Mouse (Mus musculus) naive thymus-derived CD4-positive, alpha-beta T cell, adult 2 months (primary cell): ENCODE measurements around the gene Dhx9.
"Not testable (repeated sequence)": the region's sequence is repeated elsewhere in the genome, so short reads cannot be mapped to it uniquely, and the experiment has no call there.

Experiments used
- DNase-seq: peaks from one replicate; pipeline ENCODE4 v3.0.0-alpha.2; 2011; ENCODE audit warnings: low read depth

The Dhx9 gene

DNA sequence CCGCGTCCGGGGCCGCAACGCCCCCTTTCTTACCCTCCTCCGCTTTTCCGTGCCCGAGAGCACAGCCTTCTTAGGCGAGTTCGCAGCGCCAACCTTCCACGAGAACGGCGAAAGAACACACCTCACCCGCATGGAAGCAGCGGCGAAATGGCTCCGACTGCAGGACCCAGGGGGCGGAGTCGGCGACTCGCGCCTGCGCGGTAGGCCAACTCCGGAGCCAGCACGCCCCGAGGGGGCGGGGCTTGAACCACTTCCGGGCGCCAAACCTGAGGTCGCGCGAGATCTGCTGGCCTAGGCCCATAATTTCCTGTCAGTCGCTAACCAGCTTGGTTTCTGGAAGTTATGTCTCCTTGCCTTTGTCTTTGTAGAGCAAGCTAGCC is at the start of gene Dhx9:
Gene Dhx9 (minus strand): TSS at position 161 of the 380 bp plus-strand sequence.
- peak; percentile 99 for DNase-seq

DNA sequence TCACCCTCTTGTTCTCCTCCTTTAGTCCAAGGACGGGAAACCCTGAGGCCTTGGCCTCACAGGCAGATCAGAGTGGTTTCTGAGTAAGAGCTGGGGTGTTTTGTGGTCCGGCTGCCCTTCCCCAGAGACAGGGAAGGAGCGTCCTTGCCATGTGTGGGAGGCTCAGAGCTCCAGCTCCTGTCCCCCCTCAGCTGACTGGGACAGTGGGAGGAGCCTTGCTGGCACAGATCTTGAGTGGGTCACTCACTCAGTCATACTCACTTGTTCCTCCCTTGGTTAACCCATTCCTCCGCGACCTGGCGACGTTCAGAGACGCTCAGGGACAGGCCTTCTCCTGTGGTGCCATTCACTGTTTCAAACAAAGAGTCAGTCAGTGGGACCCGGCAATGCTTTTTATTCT is 48.2 kb upstream of the Dhx9 start:
- no peak for DNase-seq

DNA sequence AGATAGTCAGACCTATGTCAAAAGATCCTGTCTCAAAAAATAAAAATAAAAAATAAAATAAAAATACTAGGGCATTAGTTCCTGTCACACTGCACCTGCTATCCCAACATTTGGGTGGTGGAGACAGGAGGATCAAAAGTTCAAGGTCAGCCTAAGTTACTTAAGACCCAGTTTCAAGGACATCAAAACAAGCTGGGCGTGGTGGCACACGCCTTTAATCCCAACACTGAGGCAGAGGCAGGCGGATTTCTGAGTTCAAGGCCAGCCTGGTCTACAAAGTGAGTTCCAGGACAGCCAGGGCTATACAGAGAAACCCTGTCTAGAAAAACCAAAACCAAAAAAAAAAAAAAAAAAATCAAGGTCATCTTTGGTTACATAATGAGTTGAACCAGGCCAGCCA is 45.4 kb upstream of the Dhx9 start:
- DNase-seq, result not testable (repeated sequence)

DNA sequence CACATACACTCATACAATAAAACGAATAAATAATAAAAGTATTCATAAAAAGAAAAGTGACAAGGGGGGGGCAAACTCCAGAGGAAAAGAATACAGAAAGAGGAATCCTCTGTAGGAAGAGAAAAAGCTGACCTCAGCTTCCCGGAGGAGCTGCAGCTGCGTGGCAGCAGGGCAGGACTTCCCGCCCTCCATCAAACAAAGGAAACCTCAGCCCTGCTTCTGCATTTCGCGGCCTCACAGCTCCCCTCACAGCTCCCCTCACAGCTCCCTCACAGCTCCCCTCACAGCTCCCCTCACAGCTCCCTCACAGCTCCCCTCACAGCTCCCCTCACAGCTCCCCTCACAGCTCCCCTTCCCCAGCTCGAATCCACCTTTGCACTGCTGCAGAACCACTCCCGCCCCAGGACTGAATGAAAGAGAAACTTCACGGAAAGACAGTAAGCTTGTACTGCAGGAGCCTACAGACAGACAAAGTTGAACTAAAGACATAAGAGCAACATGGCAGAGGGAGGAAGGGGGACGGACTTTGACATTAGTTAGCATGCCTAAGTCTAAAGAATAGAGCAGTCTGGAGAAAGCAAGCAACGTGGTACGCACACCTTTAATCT is 44.9 kb upstream of the Dhx9 start:
- DNase-seq, result peak; percentile 28

- DNase-seq, result peak; percentile 11
These were observed 44.3 kb upstream of the Dhx9 start for GRCm38 (mm10) chr1:153531677-153532233.

DNA sequence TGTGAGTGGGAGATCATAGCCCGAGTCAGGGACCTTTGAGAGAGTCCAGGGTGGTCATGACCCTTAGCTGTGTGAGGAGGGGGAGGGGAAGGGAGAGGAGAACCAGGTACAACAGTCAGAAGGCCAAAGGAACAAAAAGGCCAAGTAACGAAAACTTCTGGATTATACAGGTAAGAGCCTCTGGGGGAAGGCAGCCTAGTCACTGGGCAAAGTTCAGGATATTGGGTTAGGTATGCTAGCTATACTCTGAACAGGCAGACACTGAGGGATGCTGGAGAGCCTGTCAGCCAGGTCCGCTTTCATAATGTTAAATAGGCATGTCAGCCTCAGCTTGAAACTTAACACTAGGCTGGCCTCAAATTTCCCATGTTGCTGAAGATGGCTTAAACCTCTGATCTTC is 34.7 kb upstream of the Dhx9 start:
- DNase-seq, result no peak

DNA sequence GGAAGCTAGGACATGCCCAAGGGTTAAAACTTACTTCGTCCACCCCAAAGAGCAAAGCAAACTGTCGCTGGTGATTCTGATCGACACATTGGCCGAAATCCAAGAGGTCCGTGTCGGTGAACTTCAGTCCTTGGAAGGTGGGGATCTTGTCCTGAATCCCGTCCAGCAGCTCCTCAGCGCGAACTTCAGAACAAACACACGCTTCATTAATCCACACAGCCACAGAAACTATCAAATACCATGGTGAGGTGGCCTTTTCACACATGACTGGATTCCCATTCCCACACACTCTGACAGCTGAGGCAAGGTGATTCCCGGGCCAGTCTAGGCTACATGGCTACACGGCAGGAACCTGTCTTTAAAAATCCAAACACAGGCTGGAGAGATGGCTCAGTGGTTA is 27.9 kb upstream of the Dhx9 start:
- no peak for DNase-seq

DNA sequence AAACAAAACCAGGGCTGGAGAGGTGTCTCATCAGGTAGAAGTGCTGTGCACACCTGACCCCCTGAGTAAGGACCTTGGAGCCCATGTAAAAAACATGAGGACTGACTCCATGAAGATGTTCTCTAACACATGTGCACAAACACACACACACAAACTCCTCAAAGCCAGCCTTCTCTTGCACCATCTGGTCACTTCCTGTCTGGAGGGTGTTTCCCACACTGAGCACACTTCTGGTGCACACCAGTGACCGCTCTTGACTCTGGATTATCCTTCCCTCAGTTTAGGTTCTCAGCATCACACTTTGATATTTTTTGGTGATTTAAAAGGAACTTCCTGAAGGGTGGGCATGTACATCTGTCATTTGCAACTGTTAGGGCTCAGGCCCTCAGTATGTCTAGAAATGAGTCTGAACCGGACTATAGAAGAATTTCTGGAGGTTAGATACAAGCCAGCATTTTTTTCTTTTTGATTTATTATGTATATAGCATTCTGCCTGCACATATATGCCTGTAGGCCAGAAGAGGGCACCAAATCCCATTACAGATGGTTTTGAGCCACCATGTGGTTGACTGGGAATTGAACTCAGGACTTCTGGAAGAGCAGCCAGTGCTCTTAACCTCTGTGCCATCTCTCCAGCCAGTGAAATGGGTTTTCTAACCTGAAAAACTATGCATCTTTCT is 23.0 kb upstream of the Dhx9 start:
- DNase-seq, result peak; percentile 29

DNA sequence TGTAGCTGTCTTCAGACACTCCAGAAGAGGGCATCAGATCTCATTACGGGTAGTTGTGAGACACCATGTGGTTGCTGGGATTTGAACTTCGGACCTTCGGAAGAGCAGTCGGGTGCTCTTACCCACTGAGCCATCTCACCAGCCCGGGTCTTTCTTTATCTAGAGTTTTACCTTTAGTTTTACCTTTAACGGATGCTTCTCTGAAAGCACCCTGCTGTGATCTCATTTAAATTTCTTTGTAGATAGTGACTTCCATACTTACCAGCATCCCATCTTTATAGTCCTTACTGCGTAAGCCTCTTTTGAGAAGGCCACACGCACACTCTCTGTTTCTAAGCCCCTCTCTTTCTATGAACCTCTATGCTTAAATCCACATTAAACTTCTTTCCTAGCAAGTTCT is 22.1 kb upstream of the Dhx9 start:
- DNase-seq, result not testable (repeated sequence)

DNA sequence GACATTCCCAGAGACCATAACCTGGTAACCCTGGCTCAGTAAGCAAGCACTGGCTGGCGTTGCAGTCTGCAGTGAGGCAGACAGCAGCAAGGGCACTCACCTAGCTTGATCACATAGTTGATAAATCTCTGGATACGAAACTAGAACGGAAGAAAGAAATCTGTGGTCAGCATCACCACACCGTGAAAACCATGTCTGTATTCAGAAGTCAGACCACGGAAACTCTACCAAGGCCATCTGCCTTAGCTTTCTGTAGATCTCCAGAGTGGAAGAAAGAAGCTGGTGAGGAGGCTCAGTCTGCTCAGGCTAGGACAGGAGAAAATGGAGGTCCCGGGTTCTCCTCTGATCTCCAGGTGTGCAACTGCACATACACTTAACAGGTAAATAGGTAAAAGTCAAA is 21.6 kb upstream of the Dhx9 start:
- no peak for DNase-seq

GRCm38 (mm10) chr1:153506266-153506665 is 18.8 kb upstream of the Dhx9 start:
- no peak for DNase-seq

GRCm38 (mm10) chr1:153501644-153502321 is 14.3 kb upstream of the Dhx9 start:
- DNase-seq, result no peak

GRCm38 (mm10) chr1:153500030-153500429 is 12.6 kb upstream of the Dhx9 start:
- DNase-seq, result no peak

DNA sequence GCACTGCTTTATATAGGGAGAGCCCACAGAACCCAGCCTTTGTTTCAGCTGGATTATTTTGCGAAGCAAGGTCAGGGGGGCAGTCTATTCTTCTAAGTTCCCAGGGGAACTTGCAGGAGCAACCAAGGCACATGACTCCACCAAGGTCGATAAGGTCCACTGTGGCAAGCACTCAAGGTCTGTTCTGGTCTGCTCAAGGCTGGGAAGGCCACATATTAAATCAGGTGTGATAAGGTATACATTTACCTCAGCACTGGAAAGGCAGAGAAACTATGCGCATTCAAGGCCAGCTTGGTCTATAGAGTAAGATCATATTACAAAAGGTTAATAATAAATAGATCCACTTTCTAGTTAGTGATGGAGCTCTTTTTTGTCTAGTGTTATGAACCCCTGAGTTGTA is 8.6 kb upstream of the Dhx9 start:
- no peak for DNase-seq

- DNase-seq, result no peak
These were observed 6.5 kb upstream of the Dhx9 start for GRCm38 (mm10) chr1:153493931-153494330.

- DNase-seq, result no peak
These were observed 5.9 kb upstream of the Dhx9 start for GRCm38 (mm10) chr1:153493338-153493737.

GRCm38 (mm10) chr1:153491822-153492221 is 4.4 kb upstream of the Dhx9 start:
- no peak for DNase-seq

- no peak for DNase-seq
These were observed 3.9 kb upstream of the Dhx9 start for GRCm38 (mm10) chr1:153491345-153491744.

DNA sequence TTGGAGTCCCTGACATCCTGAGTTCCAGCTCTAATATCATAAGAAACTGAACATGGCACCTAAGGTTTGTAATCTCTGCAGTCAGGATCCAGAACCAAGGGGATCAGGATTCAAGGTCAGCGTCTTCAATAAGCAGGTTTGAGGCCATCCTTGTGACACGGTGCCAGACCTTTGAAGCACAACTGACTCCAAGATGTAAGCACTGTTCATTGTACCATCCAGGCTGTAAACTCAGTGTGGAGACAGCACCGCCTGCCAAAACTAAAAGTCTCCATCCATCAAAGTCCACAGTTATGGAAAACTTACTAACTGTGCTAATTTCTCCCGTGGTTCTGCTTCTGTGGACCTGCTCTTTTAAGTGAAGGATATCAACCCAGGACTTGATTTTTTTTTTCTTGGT is 2.5 kb upstream of the Dhx9 start:
- DNase-seq, result no peak

- DNase-seq, result no peak
These were observed 2.1 kb upstream of the Dhx9 start for GRCm38 (mm10) chr1:153489540-153489939.

GRCm38 (mm10) chr1:153489132-153489531 is 1.7 kb upstream of the Dhx9 start:
- DNase-seq, result peak; percentile 55

- peak; percentile 79 for DNase-seq
These were observed 527 bp downstream of the Dhx9 start for GRCm38 (mm10) chr1:153486767-153487499.
